Mouse (Mus musculus): ENCODE data around the gene Igfbp6.

Igfbp6 gene

GRCm38 (mm10) chr15:102177417-102177816 is 33.3 kb downstream of the Igfbp6 start:
- peak in 1 of 2 experiments; percentile 47 for DNase-seq

- peak; percentile 93 to 94 for DNase-seq
Measured at GRCm38 (mm10) chr15:102178279-102178678, 34.1 kb downstream of the Igfbp6 start.

GRCm38 (mm10) chr15:102179106-102179505 is 34.9 kb downstream of the Igfbp6 start:
- DNase-seq: no peak

GRCm38 (mm10) chr15:102179924-102180323 is 35.8 kb downstream of the Igfbp6 start:
- no peak for DNase-seq

- no peak for DNase-seq
Measured at GRCm38 (mm10) chr15:102183076-102183475, 38.9 kb downstream of the Igfbp6 start.

- DNase-seq: no peak
Measured at GRCm38 (mm10) chr15:102186239-102186638, 42.1 kb downstream of the Igfbp6 start.

DNA sequence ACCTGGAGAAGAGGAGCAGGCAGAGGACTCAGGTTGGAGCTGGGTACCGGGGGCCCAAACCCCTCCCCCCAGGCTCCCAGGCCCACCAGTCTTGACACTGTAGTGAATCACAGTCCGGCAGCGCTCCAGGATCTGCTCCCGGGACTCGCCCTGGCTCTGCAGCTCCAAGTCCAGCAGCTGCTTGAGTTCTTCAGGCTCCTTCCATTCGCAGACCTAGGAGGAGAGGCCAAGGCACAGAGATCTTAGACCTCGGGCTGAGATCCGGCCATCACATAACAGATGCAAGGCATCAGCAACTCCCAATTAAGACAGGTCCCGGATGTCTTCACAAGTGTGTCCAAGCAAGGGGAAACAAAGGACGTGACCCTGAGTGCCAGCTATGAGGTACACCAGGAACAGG is 43.9 kb downstream of the Igfbp6 start:
- no peak for DNase-seq

DNA sequence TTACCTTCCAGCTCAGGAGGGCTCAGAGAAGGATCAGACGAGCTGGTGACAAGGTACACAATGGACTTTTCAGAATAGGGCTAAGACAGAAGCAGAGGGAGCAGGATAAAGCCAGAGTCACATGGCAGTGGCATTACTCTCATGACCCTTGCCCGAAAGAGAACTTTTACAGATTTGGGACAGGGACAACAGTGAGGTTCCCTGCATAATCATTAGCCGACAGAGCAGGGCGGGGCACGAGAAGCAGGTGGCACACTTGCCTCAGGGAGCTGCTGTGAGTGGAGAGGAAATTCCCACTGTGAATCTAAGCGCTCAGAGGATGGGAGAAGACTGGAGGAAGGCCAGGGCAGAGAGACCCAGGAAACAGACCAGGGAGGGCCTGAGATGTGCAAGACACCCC is 44.7 kb downstream of the Igfbp6 start:
- DNase-seq: no peak

DNA sequence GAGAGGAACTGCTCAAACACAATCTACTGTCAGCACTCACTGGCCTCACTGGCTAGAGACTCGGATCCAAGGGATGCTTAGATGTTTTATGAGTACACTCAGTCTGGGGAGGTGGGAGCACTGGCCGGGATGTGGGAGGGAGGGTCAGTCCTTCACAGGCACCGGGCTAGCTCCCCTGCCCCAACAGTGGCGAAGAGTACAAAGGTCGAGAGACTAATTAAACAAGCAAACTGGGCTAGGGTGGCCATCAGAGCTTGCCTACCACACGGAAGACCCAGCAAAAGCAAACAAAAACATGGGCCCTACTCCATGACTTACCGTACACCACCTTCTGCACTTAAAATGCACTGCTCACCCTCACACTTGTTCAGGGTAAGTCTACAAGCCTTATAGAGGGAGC is 47.5 kb downstream of the Igfbp6 start:
- no peak for DNase-seq

DNA sequence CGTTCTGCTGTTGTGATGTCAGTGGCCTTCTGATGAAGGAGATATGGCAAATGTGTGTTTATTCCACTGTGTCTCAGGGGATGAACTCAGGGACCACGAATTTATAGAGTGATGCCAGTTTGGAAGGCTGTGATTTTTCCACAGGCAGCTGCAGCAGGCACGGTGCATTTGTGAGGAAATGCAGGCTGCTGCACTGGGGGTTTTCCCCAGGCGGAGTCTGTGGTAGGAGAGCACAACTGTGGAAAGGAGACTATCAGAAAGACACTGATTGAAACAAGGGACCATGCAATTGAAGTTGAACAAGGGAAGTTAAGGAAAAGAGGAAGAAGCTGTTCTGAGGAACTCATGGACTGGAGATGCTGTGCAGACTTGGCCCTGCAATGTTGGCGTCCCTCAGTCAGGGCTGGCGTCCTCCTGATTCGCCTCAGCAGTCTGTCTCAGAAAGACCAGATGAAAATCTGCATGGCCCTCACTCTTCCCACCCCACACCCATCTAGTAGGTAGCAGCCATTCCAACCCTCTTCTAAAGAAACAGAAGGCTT is 48.2 kb downstream of the Igfbp6 start:
- no peak for DNase-seq

DNA sequence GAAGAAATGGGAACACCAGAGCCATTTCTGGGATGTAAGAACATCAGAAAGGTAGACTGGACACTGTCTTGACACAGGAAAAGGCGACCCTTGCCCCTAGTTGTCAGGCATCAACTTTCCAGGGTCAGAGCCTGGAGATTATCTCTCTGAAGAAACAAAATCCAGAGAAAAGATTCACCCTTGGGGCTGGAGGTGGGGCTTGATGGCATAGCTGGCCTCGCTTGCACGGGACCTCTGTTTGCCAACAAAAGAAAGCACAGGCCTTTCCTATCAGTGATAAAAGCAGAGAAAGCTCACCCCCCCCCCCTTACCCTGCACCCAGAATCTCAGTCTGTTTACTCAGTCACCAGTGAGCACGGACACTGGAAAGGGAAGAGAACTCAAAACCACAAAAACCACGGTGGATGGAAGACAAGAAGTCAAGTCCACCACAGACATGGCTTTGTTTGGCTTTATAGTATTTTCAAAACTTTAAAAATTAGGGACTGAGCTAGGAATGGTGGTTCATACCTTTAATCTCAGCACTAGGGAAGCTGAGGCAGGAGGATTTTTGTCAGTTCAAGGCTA is 48.7 kb downstream of the Igfbp6 start:
- no peak for DNase-seq

GRCm38 (mm10) chr15:102193652-102194051 is 49.5 kb downstream of the Igfbp6 start:
- DNase-seq: no peak

DNA sequence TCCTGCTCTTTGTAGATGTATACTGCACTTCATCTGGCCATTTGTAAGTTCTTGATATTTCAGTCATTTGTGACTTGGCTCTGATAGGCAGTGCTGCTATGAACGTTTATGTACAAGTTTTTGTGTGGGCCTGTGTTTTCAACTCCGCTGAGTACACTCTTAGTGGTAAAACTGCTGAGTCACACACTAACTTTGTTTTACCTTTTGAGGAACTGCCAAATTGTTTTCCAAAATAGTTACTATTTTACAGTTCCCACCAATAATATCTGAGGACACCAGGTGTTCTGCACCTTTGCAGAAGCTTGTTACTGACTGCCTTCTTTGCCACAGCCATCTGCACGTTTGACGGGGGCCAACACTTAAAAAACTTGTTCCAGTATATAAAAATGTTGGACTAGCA is 50.3 kb downstream of the Igfbp6 start:
- DNase-seq: no peak

DNA sequence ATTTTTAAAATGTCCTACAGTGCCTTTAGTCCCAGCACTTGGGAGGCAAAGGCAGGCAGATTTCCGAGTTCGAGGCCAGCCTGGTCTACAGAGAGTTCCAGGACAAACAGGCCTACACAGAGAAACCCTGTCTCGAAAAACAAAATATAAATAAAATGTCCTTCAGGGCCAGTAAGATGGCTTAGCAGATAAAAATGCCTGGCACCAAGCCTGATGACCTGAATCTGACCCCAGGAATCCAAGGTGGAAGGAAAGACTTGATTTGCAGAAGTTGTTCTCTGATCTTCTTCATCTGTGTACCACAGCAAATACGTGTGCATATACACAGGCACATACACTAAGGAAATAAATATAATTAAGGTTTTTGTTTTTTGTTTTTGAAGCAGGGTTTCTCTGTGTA is 51.2 kb downstream of the Igfbp6 start:
- DNase-seq: no peak

DNA sequence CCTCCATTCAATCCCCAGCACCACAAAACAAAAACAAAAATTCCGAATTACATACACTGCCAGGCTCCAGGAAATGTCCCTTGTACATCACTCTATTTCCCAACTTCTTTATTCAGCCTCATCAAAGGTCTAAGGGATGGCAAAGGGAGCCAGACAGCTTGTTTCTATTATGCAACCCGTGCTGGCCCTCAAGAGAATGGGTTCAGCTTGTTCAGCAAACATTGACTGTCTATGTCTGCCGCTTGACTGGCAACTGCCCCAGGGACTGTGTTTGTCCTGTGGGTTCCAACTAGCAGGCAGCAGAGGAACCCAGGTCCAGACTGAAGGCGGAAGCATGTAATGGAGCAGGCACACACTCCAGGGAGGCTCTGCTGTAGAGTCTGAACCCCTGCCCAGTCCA is 54.7 kb downstream of the Igfbp6 start:
- no peak for DNase-seq
